Mouse (Mus musculus) right cerebral cortex, postnatal 10 days (tissue): ENCODE results near the gene Fcer2a.

Source experiments
- DNase-seq, 2 experiments: peaks; one replicate each; pipeline ENCODE4 v3.0.0; 2021; ENCODE audit warnings: low spot score in 2 of 2

Fcer2a gene

GRCm38 (mm10) chr8:3676131-3676992, 17.6 kb downstream of the Fcer2a start, which contains the start of gene Trappc5:
Trappc5 (plus strand) TSS chr8:3676299.
- DNase-seq: peak; percentile 95

GRCm38 (mm10) chr8:3674671-3675070, 19.3 kb downstream of the Fcer2a start:
- no peak for DNase-seq

GRCm38 (mm10) chr8:3671980-3672491, 21.9 kb downstream of the Fcer2a start, which contains the start of gene Fcor:
Fcor (minus strand) TSS chr8:3672362.
- peak; percentile 89 to 90 for DNase-seq

- no peak for DNase-seq
These were observed 23.6 kb downstream of the Fcer2a start for GRCm38 (mm10) chr8:3670388-3670787.

GRCm38 (mm10) chr8:3665507-3665906, 28.5 kb downstream of the Fcer2a start, which contains the start of gene Mcemp1:
Mcemp1 (plus strand) TSS chr8:3665754.
- DNase-seq: no peak

GRCm38 (mm10) chr8:3664405-3664804, 29.6 kb downstream of the Fcer2a start:
- DNase-seq: no peak

- DNase-seq: no peak
These were observed 33.1 kb downstream of the Fcer2a start for GRCm38 (mm10) chr8:3660889-3661288.

- DNase-seq: peak; percentile 75 to 81
These were observed 37.1 kb downstream of the Fcer2a start for GRCm38 (mm10) chr8:3656725-3657381.

- DNase-seq: no peak
These were observed 38.4 kb downstream of the Fcer2a start, which contains the start of gene Retn for GRCm38 (mm10) chr8:3655526-3655925. Retn (plus strand) TSS chr8:3655770.

- no peak for DNase-seq
These were observed 39.1 kb downstream of the Fcer2a start for GRCm38 (mm10) chr8:3654726-3655508.

- no peak for DNase-seq
These were observed 41.1 kb downstream of the Fcer2a start for GRCm38 (mm10) chr8:3652845-3653244.

GRCm38 (mm10) chr8:3648990-3649389, 45.0 kb downstream of the Fcer2a start:
- no peak for DNase-seq

GRCm38 (mm10) chr8:3648268-3648667, 45.7 kb downstream of the Fcer2a start:
- DNase-seq: no peak

GRCm38 (mm10) chr8:3647561-3647960, 46.4 kb downstream of the Fcer2a start:
- no peak for DNase-seq

GRCm38 (mm10) chr8:3646824-3647531, 47.0 kb downstream of the Fcer2a start:
- DNase-seq: no peak

GRCm38 (mm10) chr8:3645804-3646203, 48.2 kb downstream of the Fcer2a start:
- peak; percentile 39 to 44 for DNase-seq
